Mouse (Mus musculus) hindbrain, embryonic 12.5 days (tissue): Measurements from ENCODE around the gene Lrrc37a. TPM values are rescaled to one million over a fixed set of nuclear protein-coding genes. Genes with fewer than 3 reads are reported as not detected.
"Not testable (repeated sequence)": the region's sequence is repeated elsewhere in the genome, so short reads cannot be mapped to it uniquely, and the experiment has no call there.

Source experiments
- ATAC-seq: fragments of 200-750 bp; cut with Nextera tagmentation; 2 replicates; pipeline ENCODE4 v1.8.0; 2017; ENCODE audit warnings: moderate TSS enrichment; ENCODE audit not compliant: low FRiP score
- H3K27ac ChIP-seq: fragments of 300-500 bp; sonication (generic); 2 replicates; pipeline ENCODE4 v1.5.1; 2016; ENCODE audit warnings: mild to moderate bottlenecking
- H3K27me3 ChIP-seq: fragments of 300-500 bp; sonication (generic); 2 replicates; pipeline ENCODE4 v1.6.1; 2016; ENCODE audit warnings: mild to moderate bottlenecking
- H3K36me3 ChIP-seq: fragments of 300-500 bp; sonication (generic); 2 replicates; pipeline ENCODE4 v1.6.1; 2016; ENCODE audit warnings: mild to moderate bottlenecking
- H3K4me1 ChIP-seq: fragments of 300-500 bp; sonication (generic); 2 replicates; pipeline ENCODE4 v1.6.1; 2016
- H3K4me2 ChIP-seq: fragments of 300-500 bp; sonication (generic); replicated peaks from 2 replicates; pipeline ENCODE4 v1.6.1; 2016; ENCODE audit warnings: mild to moderate bottlenecking
- H3K4me3 ChIP-seq: fragments of 300-500 bp; sonication (generic); 2 replicates; pipeline ENCODE4 v1.5.1; 2016; ENCODE audit warnings: mild to moderate bottlenecking
- H3K9ac ChIP-seq: fragments of 300-500 bp; sonication (generic); 2 replicates; pipeline ENCODE4 v1.6.1; 2016; ENCODE audit warnings: mild to moderate bottlenecking, moderate library complexity
- H3K9me3 ChIP-seq: fragments of 300-500 bp; sonication (generic); replicated peaks from 2 replicates; pipeline ENCODE4 v1.6.1; 2016; ENCODE audit warnings: mild to moderate bottlenecking
- WGBS: fragments of 180-500 bp; shearing (Covaris S2); methylation state at CpG from one replicate; pipeline ENCODE4 v1.1.7; 2016; 5-methylcytosine and 5-hydroxymethylcytosine counted together
- polyA plus RNA-seq: library from polyadenylated mRNA; unstranded; fragments of >200 nt; fragmentation: Nextera tagmentation; extraction: Ambion mirVana; gene quantifications from 2 replicates; pipeline ENCODE4 v1.2.1, GENCODE M21; 2016

Gene Lrrc37a
- polyA plus RNA-seq: not detected in 2 replicates

GRCm38 (mm10) chr11:103504497-103504896 lies at the start of gene Lrrc37a:
Gene Lrrc37a (minus strand): TSS chr11:103504597.
- H3K4me1 ChIP-seq: no peaks in the 10 kb centered on the region
- no peak for ATAC-seq
- H3K27ac ChIP-seq: no peak within 1 kb of the TSS
- WGBS: 92% methylated on average over 12 of the region's 12 CpGs
- H3K9ac ChIP-seq: no peak within 1 kb of the TSS
- no peaks in the 10 kb centered on the region for H3K27me3 ChIP-seq
- H3K4me2 ChIP-seq: no peak within 1 kb of the TSS
- no peaks in the 10 kb centered on the region for H3K9me3 ChIP-seq
- H3K36me3 ChIP-seq: no peaks in the 10 kb centered on the region
- no peak within 1 kb of the TSS for H3K4me3 ChIP-seq

DNA sequence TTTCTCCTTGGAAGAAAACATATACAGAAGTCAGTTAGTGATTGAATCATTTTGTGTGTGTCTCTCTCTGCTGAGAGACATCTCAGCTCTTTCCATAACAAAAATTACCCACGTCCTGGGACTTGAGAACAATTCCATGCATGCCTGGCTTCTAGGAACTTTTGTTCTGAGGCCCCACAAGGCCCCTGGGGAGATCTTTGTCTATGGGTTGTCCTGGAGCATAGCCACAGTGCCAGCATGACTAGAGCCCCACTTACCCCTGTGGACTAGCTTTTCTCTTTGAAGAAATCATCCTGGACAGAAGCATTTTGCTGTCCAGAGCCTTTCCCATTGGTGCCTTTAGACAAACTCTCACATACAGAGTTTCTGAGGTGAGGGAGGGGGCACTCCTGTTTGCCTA lies 30.6 kb upstream of the Lrrc37a start:
- H3K4me2 ChIP-seq, H3K9ac ChIP-seq, H3K27me3 ChIP-seq, H3K9me3 ChIP-seq, ATAC-seq, H3K4me3 ChIP-seq, H3K4me1 ChIP-seq, H3K27ac ChIP-seq, H3K36me3 ChIP-seq: not testable (repeated sequence)
- 16% methylated on average over 1 of the region's 1 CpGs for WGBS

DNA sequence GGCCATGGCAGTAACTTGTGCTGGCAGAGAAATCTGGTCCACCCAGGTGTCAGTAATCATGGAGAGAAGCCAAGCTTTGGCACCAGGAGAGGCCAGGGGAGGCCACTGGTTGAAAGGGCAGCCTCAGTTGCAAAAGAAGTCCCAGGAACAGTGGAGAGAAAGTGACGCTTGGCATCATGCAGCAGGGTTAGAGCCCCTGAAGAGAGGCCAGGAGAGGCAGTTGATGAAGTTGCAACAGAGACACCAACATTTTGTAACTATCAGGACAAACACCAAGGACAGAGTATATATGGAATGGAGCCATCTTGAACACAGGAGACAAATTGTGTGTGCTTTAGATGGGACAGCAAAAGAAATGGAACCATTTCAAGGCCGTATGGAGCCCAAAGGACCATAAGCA lies 7.7 kb upstream of the Lrrc37a start:
- Histone ChIP-seq H3K4me1 (no peaks in the 10 kb centered on the region), H3K36me3 (no peaks in the 10 kb centered on the region), H3K9ac (no peak overlapping the region), H3K9me3 (0 out of 2 replicates have a peak, but pooled peaks cover 4% of the 10 kb centered on the region), H3K4me2 (no peak overlapping the region), H3K27ac (no peak overlapping the region), H3K27me3 (no peaks in the 10 kb centered on the region), H3K4me3 (no peak overlapping the region)
- ATAC-seq: no peak
- 80% methylated on average over 2 of the region's 2 CpGs for WGBS

DNA sequence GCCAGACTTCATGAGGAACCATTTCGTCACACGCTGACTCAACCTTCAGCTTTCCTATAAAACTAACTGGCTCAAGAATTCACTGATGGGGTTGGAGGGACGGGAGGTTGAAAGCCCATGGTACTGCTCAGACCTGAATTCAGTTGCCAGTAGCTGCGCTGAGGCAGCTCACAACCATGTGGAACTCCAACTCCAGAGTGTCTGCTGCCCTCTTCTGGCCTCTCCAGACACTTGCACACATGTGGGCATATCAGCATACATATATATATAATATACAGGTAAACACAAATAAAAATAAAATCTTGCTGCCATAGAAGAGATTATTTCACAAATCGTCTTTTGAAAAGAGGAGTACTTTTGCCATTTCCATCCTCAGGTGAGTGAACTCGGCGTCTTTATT lies 40.0 kb downstream of the Lrrc37a start:
- no peak overlapping the region for H3K27ac ChIP-seq
- WGBS: 70% methylated on average over 7 of the region's 7 CpGs
- H3K4me3 ChIP-seq: no peak overlapping the region
- no peak overlapping the region for H3K4me2 ChIP-seq
- no peaks in the 10 kb centered on the region for H3K4me1 ChIP-seq
- ATAC-seq: no peak
- no peak overlapping the region for H3K9ac ChIP-seq
- H3K27me3 ChIP-seq: no peaks in the 10 kb centered on the region
- H3K36me3 ChIP-seq: no peaks in the 10 kb centered on the region
- H3K9me3 ChIP-seq: no peaks in the 10 kb centered on the region

GRCm38 (mm10) chr11:103451105-103451504 lies 53.3 kb downstream of the Lrrc37a start:
- H3K9ac ChIP-seq, ATAC-seq, H3K4me1 ChIP-seq, H3K36me3 ChIP-seq, H3K4me2 ChIP-seq, H3K4me3 ChIP-seq, H3K27me3 ChIP-seq, H3K27ac ChIP-seq, H3K9me3 ChIP-seq: not testable (repeated sequence)
- WGBS: 32% methylated on average over 1 of the region's 1 CpGs

DNA sequence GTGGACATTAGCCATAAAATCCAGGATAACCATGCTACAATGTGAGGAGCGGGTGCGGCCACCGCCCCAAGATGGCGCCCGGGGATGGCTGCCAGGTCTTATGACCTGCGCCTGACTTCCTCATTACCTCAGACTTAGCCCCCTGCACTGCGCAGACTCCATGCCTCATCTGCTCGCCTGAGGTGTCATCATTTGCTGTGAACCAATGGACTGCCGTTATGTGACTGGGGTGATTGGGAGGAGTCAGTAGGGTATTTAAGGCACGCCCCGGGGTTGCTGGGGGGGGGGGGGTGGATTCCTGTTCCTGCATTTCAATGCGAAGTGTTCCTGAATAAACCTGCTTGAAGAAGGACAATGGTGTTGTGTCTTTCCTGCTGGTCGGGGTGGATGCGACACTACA lies 54.7 kb downstream of the Lrrc37a start:
- H3K9ac ChIP-seq, H3K36me3 ChIP-seq, H3K4me2 ChIP-seq, H3K27me3 ChIP-seq, H3K9me3 ChIP-seq, H3K4me1 ChIP-seq, H3K4me3 ChIP-seq, H3K27ac ChIP-seq, ATAC-seq: not testable (repeated sequence)
- WGBS: 93% methylated on average over 14 of the region's 14 CpGs

GRCm38 (mm10) chr11:103443678-103444077 lies 60.7 kb downstream of the Lrrc37a start:
- no peaks in the 10 kb centered on the region for H3K27me3 ChIP-seq
- no peak overlapping the region for H3K27ac ChIP-seq
- H3K9ac ChIP-seq: no peak overlapping the region
- ATAC-seq: no peak
- H3K4me1 ChIP-seq: no peaks in the 10 kb centered on the region; the same call in 1 of the 2 replicates
- no peaks in the 10 kb centered on the region for H3K9me3 ChIP-seq
- no peaks in the 10 kb centered on the region for H3K36me3 ChIP-seq
- H3K4me2 ChIP-seq: no peak overlapping the region
- H3K4me3 ChIP-seq: no peak overlapping the region
- WGBS: 95% methylated on average over 3 of the region's 3 CpGs

- Histone ChIP-seq H3K9me3 (no peaks in the 10 kb centered on the region), H3K27ac (no peak overlapping the region), H3K9ac (no peak overlapping the region), H3K4me2 (no peak overlapping the region), H3K27me3 (no peaks in the 10 kb centered on the region), H3K4me1 (no peaks in the 10 kb centered on the region), H3K4me3 (no peak overlapping the region), H3K36me3 (no peaks in the 10 kb centered on the region)
- 85% methylated on average over 5 of the region's 5 CpGs for WGBS
- no peak for ATAC-seq
Observed at GRCm38 (mm10) chr11:103436282-103436681, 68.1 kb downstream of the Lrrc37a start.

DNA sequence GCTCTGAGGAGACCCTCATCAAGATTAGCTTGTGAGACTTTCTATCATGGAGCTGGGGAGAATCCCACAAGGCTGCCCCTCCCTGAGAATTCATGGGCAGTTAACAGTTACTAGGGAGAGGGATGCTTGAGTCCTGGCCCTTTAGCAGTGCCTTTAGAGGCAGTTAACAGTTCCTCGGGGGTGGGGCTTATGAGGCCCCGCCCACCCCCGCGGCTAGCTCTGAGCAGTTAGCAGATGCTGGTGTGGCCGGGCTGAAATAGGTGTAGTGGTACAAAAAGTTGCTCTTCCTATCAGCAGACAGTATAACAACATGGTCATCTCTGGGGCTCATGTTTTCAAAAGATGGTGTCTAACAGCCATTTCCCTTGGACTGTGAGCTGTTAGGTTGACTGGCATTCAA lies 79.4 kb downstream of the Lrrc37a start:
- H3K9ac ChIP-seq: no peak overlapping the region
- no peaks in the 10 kb centered on the region for H3K9me3 ChIP-seq
- no peak for ATAC-seq
- H3K27ac ChIP-seq: no peak overlapping the region
- no peaks in the 10 kb centered on the region for H3K36me3 ChIP-seq
- WGBS: 38% methylated on average over 5 of the region's 5 CpGs
- no peak overlapping the region for H3K4me3 ChIP-seq
- no peak overlapping the region for H3K4me2 ChIP-seq
- no peaks in the 10 kb centered on the region for H3K4me1 ChIP-seq
- H3K27me3 ChIP-seq: no peaks in the 10 kb centered on the region

- no peak overlapping the region for H3K4me2 ChIP-seq
- no peaks in the 10 kb centered on the region for H3K4me1 ChIP-seq
- H3K36me3 ChIP-seq: no peaks in the 10 kb centered on the region
- 86% methylated on average over 13 of the region's 13 CpGs for WGBS
- no peak for ATAC-seq
- H3K4me3 ChIP-seq: no peak overlapping the region
- no peaks in the 10 kb centered on the region for H3K9me3 ChIP-seq
- H3K9ac ChIP-seq: no peak overlapping the region
- no peaks in the 10 kb centered on the region for H3K27me3 ChIP-seq
- no peak overlapping the region for H3K27ac ChIP-seq
Observed at GRCm38 (mm10) chr11:103419667-103420066, 84.7 kb downstream of the Lrrc37a start.

- H3K9me3 ChIP-seq: no peaks in the 10 kb centered on the region
- no peak for ATAC-seq
- no peak overlapping the region for H3K9ac ChIP-seq
- no peaks in the 10 kb centered on the region for H3K36me3 ChIP-seq
- H3K4me1 ChIP-seq: no peaks in the 10 kb centered on the region
- H3K27ac ChIP-seq: no peak overlapping the region
- no peak overlapping the region for H3K4me3 ChIP-seq
- H3K27me3 ChIP-seq: peaks cover 3% of the 10 kb centered on the region
- WGBS: 77% methylated on average over 5 of the region's 5 CpGs
- no peak overlapping the region for H3K4me2 ChIP-seq
Observed at GRCm38 (mm10) chr11:103419226-103419625, 85.2 kb downstream of the Lrrc37a start.

- Histone ChIP-seq H3K9me3 (no peaks in the 10 kb centered on the region), H3K4me3 (no peak overlapping the region), H3K27me3 (peaks cover 5% of the 10 kb centered on the region), H3K4me2 (peak overlapping the region; percentile 75; the same call in 1 of the 2 replicates), H3K36me3 (no peaks in the 10 kb centered on the region), H3K9ac (no peak overlapping the region), H3K27ac (no peak overlapping the region), H3K4me1 (peaks cover 15% of the 10 kb centered on the region)
- 89% methylated on average over 1 of the region's 1 CpGs for WGBS
- no peak for ATAC-seq
Observed at GRCm38 (mm10) chr11:103413516-103413915, 90.9 kb downstream of the Lrrc37a start.

- Histone ChIP-seq H3K4me2 (peak overlapping the region; percentile 75), H3K9ac (peak overlapping the region; percentile 82; the same call in 1 of the 2 replicates), H3K4me3 (peak overlapping the region; percentile 75), H3K9me3 (no peaks in the 10 kb centered on the region), H3K27ac (peak overlapping the region; percentile 72; the same call in 1 of the 2 replicates), H3K36me3 (no peaks in the 10 kb centered on the region), H3K4me1 (peaks cover 15% of the 10 kb centered on the region), H3K27me3 (peaks cover 5% of the 10 kb centered on the region)
- WGBS: 2% methylated on average over 14 of the region's 14 CpGs
- ATAC-seq: peak; percentile 62
Observed at GRCm38 (mm10) chr11:103412950-103413423, 91.4 kb downstream of the Lrrc37a start.
